Mouse (Mus musculus): Measurements from ENCODE around the gene C1rl.
"Not testable (repeated sequence)": the region's sequence is repeated elsewhere in the genome, so short reads cannot be mapped to it uniquely, and the experiment has no call there.

Gene C1rl

DNA sequence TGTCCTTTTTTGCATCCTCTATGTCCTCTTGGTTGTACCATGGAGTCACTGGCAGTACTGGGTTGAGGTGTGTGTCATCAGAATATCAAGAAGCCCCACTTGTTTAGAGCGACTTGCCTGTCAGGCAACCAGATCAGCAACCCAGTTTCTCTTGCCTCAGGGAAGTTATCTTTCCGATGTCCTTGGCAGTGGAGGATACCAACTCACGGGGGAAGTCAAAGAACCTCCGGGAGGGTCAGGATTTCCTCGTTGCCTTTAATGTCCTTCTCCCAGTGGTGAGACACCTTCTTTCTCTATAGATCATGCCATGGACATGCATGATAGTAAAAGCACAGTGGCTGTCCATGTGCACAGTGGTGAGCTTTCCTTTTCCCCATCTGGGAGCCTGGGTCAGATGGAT lies 9.1 kb downstream of the C1rl start:
- in situ Hi-C loops (cut with MboI, MseI) = no loop called here

DNA sequence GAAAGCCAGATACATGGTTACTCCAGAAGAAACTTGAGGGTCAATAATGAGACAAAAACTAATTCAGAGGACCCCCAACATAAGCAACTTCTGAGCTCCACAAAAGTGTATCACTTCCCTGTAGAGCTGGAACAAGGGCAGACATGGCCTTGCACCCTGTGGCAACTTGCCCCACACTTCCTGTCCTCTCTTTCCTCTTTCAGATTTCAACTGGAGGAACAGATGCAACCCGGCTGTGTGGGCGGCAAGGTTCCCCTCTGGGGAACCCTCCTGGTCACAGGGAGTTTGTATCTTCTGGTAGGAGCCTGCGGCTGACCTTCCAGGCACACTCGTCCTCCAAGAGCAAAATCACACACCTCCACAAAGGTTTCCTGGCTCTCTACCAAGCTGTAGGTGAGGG lies 12.1 kb downstream of the C1rl start:
- in situ Hi-C loops (cut with MboI, MseI) = no loop called here

GRCm38 (mm10) chr6:124506991-124507390 lies 14.1 kb downstream of the C1rl start:
- in situ Hi-C loops (cut with MboI, MseI) = no loop called here

- in situ Hi-C loops (cut with MboI, MseI) = no loop called here
Observed at GRCm38 (mm10) chr6:124508292-124508691, 15.4 kb downstream of the C1rl start.

GRCm38 (mm10) chr6:124509192-124509591 lies 16.3 kb downstream of the C1rl start:
- in situ Hi-C loops (cut with MboI, MseI) = not testable (repeated sequence)

- in situ Hi-C loops (cut with MboI, MseI) = no loop called here
Observed at GRCm38 (mm10) chr6:124511936-124512335, 19.0 kb downstream of the C1rl start.

GRCm38 (mm10) chr6:124512355-124512836 lies 19.5 kb downstream of the C1rl start, which contains the start of gene C1ra:
Gene C1ra, plus strand, starts transcription at chr6:124512405.
- in situ Hi-C loops (cut with MboI, MseI) = no loop called here

DNA sequence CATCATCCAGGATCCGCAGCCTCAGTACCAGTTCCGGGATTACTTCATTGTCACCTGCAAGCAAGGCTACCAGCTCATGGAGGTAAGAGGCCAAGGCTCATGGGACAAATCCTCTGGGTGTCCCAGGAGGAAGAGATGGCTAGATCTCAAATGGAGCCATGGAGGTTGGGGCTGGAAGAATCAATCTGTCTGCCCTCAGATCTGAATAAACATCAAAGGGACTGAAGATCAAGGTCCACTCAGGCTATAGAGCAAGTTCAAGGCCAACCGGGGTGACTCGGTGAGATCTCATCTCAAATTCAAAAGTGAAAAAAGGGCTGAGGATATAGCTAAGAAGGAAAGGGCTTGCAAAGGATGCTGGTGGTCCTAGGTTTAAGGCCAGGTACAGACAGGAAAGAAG lies 24.8 kb downstream of the C1rl start:
- in situ Hi-C loops (cut with MboI, MseI) = loop anchor here (5.0 kb wide), 1 partner anchor 55 kb away; the partner anchor contains the start of gene C1rb (in 2 of the 2)

DNA sequence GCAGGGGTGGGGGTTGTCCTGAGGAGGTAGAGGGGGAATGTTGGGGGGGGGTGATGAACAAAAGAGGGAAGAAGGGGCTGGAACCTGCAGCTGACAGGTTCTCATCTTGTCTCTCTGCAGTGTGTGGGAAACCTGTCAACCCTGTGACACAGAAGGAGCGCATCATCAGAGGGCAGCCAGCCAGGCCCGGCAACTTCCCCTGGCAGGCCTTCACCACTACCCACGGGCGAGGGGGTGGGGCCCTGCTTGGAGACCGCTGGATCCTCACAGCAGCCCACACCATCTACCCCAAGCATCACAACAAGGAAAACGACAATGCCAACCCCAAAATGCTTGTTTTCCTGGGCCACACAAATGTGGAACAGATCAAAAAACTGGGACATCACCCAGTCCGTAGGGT lies 29.2 kb downstream of the C1rl start:
- in situ Hi-C loops (cut with MboI, MseI) = loop anchor here in 1 of 2 experiments (10.0 kb wide), 1 partner anchor 1457 kb away; no protein-coding TSS in a partner anchor

DNA sequence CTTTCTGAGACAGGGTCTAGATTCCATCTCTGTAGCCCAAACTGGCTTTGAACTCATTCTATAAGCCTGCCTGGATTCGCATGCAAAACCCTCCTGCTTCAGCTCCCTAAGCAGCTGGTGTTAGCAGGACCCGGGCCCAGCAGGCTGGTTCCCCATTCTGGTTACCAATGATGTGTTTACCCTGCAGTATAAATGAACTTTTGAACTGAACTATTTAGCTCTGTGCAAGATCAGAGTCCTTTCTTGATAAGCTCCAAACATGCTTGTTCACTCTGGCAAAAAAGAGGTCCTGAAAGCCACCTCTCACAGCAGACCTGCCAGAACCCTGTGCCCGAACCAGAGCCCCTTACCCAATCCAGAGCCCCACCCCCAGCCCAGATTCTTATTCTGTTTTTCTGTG lies 35.0 kb downstream of the C1rl start:
- in situ Hi-C loops (cut with MboI, MseI) = loop anchor here in 1 of 2 experiments (10.0 kb wide), 1 partner anchor 1463 kb away; no protein-coding TSS in a partner anchor

DNA sequence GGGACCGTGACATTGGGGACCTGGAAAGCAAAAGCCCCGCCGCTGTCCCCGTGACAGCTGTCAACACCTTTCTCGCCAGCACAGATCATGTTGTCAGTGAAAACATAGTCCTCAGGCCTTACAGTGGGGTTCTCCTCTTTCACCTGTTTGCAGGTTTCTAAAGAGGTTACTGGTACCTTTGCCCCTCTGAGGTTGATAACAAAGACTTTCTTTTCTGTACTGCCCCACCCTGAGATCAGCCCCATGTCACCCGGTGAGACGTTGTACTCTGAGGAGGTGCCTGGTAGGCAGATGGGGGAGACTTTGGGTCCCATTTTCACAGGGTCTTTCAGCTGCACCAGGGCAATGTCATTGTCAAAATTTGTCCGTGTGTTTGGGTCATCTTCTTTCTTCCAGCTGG lies 38.2 kb downstream of the C1rl start:
- in situ Hi-C loops (cut with MboI, MseI) = loop anchor here (5.0 kb wide), 1 partner anchor 96 kb away; no protein-coding TSS in a partner anchor

DNA sequence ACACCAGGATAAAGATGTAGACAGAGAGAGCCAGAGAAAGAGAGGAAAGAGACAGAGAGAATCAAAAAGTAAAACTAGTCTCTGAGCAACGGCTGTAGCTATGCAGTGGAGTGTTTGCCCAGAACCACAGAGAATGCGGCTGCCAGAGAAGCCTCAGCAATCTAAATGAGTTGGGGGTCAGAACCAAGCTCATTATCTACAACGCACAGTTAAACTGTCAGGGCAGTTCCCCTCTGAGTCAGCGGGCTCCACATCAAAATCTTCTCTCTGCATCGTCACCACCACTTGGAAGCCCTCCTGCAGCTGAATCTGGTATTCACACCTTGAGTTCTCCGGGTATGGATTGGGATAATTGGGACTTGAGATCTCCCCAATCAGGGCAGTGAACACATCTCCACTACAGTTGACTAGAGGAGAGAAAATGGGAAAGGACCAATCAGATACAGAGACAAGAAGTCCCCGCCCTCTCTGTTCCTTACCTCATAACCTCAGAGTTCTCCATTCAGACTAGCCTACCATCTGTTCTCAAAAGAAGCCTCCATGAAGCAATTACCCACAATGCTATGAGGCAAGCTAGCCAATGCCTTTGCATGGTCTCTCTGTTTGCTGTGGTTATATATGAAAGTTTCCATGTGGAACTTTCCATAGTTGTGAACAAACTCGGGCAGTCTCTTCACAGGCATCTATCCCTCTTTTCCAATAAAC lies 43.4 kb downstream of the C1rl start:
- in situ Hi-C loops (cut with MboI, MseI) = not testable (repeated sequence)

DNA sequence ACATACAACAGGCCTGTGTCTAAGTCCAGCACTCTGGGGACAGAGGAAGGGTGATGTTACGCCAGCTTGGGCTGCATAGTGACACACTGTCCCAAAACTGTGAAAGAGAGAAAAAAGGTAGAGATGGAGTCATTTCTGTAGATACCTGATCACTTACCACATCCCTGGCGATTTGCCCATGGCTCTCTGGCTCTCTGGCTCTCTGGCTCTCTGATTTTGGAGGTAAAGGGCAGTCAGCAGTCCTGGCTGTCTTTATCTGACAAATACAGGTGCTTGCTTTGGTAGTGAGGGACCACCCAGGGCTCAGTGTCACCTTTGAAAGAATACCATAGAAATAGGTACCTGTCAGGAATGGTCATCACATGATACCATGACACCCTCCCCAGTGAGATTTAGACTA lies 48.3 kb downstream of the C1rl start:
- in situ Hi-C loops (cut with MboI, MseI) = not testable (repeated sequence)

DNA sequence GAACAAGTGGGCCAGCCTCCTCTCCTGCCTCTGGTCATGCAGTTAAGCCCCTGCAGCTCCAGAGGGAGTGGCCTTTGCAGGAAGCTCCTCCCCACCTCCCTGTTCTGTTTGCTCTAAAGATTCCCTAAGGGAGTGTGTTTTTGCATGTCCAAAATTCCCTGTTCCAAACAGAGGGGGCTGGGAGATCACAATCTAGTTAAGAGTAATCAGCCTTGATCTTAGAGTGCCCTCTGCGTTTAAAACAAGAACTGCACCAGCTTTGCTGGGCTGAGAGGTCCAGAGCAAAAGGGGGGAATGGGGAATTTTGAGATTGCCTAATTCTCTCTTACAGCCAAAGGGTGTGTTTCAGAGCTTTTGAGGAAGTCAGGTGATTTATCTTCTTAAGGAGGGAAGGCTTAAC lies 49.4 kb downstream of the C1rl start, which contains the start of gene C1s1:
Gene C1s1, minus strand, starts transcription at position 76 of the 400 bp plus-strand sequence.
- in situ Hi-C loops (cut with MboI, MseI) = not testable (repeated sequence)

DNA sequence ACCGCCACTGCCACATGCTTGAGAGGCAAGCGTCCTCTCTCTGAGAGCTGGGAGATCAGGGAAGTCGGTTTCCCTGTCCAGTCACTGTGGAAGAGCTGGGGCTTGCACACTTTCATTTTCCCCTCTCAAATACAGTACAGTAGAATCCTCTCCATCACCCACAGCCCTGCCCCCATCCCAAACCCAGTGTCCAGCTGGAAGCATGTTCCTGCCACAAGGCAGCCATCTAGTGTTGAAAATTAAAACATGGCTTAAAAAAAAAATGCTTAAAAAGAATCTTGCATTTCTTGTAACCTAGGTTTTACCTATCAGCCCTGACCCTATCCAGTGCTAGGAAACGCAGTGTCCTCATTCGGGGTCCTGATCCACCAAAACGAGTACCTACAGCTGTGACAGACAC lies 51.6 kb downstream of the C1rl start:
- in situ Hi-C loops (cut with MboI, MseI) = no loop called here

DNA sequence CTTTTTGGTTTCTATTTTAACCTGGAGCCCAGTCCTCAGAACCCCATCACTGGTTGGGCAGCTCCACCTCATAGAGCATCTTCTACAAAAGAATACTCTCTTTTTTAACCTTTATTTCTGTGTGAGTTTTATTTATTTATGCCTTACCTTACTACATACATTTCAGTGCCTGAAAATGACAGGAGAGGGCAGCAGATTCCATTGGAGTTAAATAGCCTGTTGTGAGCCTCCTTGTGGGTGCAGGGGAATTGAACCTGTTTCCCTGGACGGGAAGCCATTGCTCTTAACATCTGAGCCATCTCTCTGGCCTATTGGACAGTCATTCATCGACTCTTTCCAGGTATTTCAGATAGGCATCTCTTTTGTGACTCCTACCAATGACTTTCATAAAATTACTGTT lies 52.5 kb downstream of the C1rl start:
- in situ Hi-C loops (cut with MboI, MseI) = loop anchor here in 1 of 2 experiments (5.0 kb wide), 1 partner anchor 102 kb away; no protein-coding TSS in a partner anchor

DNA sequence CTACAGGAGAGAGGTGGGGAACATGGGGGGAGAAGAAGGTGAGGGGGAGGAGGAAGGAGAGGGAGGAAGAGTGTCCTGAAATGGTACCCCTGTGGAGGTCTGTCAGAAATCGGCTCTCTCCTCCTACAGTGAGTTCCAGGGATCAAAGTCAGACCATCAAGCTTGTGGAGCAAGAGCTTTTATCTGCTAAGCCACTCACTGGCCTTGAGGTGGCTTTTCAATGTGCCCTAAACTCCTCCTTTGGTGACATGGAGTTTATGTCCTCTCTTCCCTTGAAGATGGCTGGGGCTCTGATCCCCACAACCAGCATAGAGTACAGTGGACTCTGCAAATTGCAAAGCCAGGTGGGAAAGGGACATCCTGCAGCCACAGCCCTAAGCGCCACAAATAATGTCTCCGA lies 55.1 kb downstream of the C1rl start:
- in situ Hi-C loops (cut with MboI, MseI) = loop anchor here in 1 of 2 experiments (5.0 kb wide), 1 partner anchor 99 kb away; no protein-coding TSS in a partner anchor

DNA sequence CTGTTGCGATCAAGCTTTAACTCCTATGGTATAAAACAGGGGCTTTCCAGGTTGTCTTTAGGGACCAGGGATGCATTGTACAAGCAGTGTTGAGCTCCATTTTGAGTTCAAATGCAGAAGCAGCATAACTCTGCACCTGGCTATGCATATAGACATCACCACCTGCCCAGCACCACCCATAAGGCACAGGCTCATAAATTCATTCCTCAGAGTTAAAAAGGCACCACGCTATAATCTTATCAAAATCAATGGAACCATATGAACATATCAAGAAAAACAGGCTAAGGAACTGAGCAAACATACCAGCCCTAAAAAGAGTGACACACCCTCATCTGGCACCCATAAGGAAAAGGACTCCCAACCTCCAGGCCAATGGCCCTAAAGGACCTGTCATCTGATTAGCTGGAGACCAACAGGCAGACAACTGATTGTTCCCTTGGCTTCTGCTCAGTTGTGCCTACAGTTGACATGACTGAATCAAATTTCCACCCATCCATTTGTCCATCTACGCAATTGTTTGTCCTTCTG lies 56.2 kb downstream of the C1rl start:
- in situ Hi-C loops (cut with MboI, MseI) = loop anchor here in 1 of 2 experiments (5.0 kb wide), 1 partner anchor 98 kb away; no protein-coding TSS in a partner anchor

DNA sequence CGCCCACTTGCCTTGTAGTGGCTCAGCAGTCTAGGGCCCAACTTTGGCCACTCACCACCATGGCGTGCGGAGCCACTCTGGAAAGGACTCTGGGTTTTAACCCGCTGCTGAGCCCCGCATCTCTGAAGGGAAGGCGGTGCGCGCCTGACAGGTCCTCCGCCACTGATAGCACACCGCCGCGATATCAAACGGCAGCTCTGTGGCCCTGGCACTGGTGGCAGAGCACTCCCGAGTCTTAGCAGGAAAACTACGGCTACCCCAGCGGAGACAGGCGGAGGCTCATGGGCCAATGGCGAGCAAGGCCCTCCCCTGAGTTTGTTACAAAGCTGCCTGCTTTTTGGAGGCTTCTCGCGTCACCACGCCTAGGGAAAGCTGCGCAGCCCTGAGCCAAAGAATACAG lies 59.9 kb downstream of the C1rl start:
- in situ Hi-C loops (cut with MboI, MseI) = no loop called here

GRCm38 (mm10) chr6:124555956-124556355 lies 63.0 kb downstream of the C1rl start:
- in situ Hi-C loops (cut with MboI, MseI) = not testable (repeated sequence)
